Mouse (Mus musculus) yolk sac, embryonic 10.5 days (tissue): ENCODE measurements at regions not wholly inside any gene's neighbourhood (a gene's known extent, or its start where the extent isn't known, plus 50 kb on each side); places are given as distances from the start of the nearest gene placed in this dataset.

Experiments
- DNase-seq: peaks from one replicate; pipeline ENCODE4 v3.0.0-alpha.2; 2017; ENCODE audit warnings: low spot score

GRCm38 (mm10) chr1:169155484-169156459, 375.5 kb downstream of the Nuf2 start:
- no peak for DNase-seq

DNA sequence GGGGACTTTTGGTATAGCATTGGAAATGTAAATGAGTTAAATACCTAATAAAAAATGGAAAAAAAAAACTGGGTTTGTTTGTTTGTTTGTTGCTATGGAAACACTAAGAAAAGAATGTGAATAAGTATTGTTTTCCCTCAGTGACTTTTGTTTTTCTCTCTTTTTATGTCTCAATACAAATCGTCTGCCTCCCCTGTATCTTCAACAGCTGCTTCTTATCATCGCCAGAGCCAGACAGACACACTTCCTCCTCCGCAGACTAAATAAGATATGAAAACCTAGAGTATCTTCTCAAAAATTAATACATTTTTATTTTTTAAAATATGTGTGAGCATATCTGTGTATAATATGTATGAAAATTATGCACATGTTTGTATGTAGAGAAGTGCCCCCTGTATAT, 389.0 kb downstream of the Nuf2 start:
- DNase-seq = no peak

GRCm38 (mm10) chr1:169140056-169140455, 391.2 kb downstream of the Nuf2 start:
- DNase-seq = no peak

DNA sequence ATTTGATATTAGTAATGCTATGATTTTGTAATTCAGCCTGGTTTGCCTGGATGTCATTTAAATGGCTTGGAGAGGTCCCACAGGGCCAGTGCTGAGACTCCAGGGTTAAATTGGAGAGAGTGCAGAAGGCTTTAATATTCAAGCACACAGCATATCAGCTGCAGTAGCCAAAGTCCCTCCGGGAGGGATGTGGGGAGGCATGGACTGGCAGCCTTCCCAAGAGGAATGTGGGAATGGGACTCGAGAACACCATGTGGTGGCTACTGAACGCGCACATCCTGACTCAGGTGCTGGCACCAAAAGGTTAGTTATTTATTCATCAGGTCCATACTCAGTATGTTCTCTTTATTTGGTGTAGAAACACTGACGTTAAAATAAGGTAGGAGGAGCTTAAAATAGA, 391.8 kb downstream of the Nuf2 start:
- DNase-seq = no peak

DNA sequence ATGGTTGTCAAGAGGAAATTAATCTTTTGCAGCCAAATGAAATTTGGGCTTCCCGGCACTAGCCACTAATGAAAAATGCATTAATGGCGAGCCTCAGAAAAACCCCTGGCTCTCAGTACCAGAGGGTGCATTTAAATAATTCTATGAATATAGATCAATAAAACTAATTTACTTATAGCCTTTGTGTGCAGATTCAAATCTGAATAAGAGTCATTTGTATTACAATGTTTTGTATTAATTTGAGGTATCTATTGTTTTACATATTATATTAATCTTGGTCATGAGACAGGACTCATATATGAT, 392.1 kb downstream of the Nuf2 start:
- DNase-seq = no peak

- no peak for DNase-seq
These were observed 392.7 kb downstream of the Nuf2 start for GRCm38 (mm10) chr1:169138404-169139183.

- DNase-seq = no peak
These were observed 395.7 kb downstream of the Nuf2 start for GRCm38 (mm10) chr1:169135542-169135941.

DNA sequence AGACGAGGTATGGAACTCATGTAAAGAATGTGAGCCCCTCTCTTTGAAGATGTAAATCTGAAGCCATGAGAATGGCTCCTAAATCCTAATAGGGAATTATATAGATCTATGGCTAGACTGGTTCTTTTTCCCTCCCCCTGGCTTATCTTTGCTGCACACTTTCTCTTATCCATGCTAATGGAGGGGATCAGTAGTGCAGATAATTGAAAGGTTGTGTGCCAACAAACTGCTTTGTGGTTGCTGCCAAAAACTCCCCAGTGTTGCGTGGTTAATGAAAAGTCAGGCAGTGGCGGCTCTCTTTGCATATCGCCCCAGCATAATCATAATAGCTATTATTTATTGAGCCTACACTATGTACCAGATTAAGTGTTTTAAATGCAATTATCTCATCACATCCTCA, 427.6 kb downstream of the Nuf2 start:
- DNase-seq = no peak

GRCm38 (mm10) chr1:169103113-169103512, 428.2 kb downstream of the Nuf2 start:
- DNase-seq = no peak

DNA sequence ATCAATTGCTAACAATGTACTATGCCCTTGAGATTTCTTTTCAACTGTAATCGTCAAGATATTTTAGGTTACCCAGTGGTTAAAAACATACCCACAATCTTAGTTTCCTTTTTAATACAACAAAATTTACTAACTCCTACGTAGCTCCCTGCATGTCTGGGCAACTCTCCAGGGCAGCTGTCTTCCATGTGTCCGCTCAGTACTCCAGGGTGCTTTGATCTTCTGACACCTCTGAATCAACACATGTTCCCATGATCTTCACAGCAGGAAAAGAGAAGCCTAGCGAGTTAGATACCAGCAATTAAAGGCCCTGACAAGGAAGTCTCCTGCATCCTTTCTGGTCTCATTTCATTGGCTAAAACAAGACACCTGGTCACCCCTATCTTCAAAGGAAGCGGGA, 432.0 kb downstream of the Nuf2 start:
- no peak for DNase-seq

GRCm38 (mm10) chr1:169096737-169097136, 434.5 kb downstream of the Nuf2 start:
- no peak for DNase-seq

- DNase-seq = no peak
These were observed 437.5 kb downstream of the Nuf2 start for GRCm38 (mm10) chr1:169093602-169094354.

DNA sequence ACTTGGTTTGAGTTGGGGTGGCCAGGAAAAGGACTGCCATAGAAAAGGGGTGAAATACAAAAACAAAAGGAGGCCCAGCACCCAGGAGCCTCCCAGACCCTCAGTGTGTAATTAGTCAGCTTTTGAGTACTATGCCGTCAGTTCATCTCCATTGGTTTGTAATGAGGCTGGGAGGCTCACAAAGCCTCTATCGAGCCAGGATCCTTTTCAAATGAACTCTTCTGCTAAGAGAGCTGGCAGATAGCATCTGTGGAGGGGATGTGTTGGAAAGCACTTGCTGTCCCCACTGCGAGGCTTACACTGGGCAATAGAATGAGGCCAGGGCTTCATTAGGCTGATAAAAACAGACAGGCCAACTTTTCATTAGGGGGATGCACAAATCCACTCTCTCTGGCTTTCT, 445.2 kb downstream of the Nuf2 start:
- DNase-seq = no peak

GRCm38 (mm10) chr1:169080686-169081085, 450.6 kb downstream of the Nuf2 start:
- no peak for DNase-seq

DNA sequence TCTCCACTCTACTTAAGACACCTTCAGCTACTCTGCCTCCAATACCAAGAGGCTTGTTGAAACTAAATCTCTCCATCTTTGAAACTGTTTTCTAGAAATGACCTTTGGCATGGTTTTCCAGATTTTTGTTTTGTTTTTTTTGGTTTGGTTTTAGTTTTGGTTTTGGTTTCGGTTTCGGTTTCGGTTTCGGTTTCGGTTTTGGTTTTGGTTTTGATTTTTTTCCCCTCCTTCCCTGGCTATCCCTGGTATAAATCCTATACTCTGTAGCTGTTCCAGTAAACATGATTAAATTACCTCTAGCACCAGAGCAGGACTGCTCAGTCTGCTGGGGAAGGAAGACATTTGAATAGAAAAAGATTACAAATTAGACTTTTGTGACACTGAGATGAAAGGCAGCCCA, 454.0 kb downstream of the Nuf2 start:
- no peak for DNase-seq

- no peak for DNase-seq
These were observed 455.3 kb downstream of the Nuf2 start for GRCm38 (mm10) chr1:169076006-169076405.

GRCm38 (mm10) chr1:169071366-169071765, 459.9 kb downstream of the Nuf2 start:
- DNase-seq = no peak

GRCm38 (mm10) chr1:169069647-169070046, 461.6 kb downstream of the Nuf2 start:
- no peak for DNase-seq

DNA sequence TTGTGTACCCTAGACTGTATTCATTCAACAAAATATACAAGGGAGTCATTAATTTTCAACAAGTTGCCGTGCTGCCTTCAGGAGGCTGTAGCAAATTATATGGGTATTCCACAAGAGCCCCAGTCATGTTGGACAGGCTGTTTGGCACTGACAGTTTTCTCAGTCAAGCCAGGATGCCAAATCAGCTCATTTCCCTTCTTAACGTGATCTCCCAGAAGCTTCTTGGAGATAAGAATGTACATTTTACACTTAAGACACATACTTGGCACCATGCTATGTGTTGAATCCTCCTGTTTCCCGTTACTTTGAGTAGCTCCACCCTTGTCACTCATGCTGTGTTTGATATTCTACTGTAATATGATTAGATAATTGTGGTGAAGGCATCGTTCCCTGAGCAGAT, 464.5 kb downstream of the Nuf2 start:
- no peak for DNase-seq

- DNase-seq = no peak
These were observed 470.6 kb downstream of the Nuf2 start for GRCm38 (mm10) chr1:169060627-169061026.

- DNase-seq = no peak
These were observed 471.1 kb downstream of the Nuf2 start for GRCm38 (mm10) chr1:169060145-169060544.

- no peak for DNase-seq
These were observed 479.4 kb downstream of the Nuf2 start for GRCm38 (mm10) chr1:169051863-169052257.
